Mouse (Mus musculus): ENCODE data around the gene Gramd1b. TPM values are rescaled to one million over a fixed set of nuclear protein-coding genes. Genes with fewer than 3 reads are reported as not detected.

Gene Gramd1b
- polyA plus RNA-seq, 1 experiment, result 117 TPM

GRCm38 (mm10) chr9:40269880-40270279 lies 261.3 kb downstream of the Gramd1b start:
- TF ChIP-seq POLR2A (IDR thresholded peaks at IDR 0.05; ENCODE audit: insufficient read depth, low read depth, low read length) (no peak), CTCF (IDR thresholded peaks at IDR 0.05; ENCODE audit: insufficient read depth, low read depth, low read length) (no peak)
- Histone ChIP-seq H3K4me3 (ENCODE audit: insufficient read depth, low read depth, low read length) (peak overlapping the region; percentile 83), H3K27ac (ENCODE audit: insufficient read depth, low read depth, low read length) (peak overlapping the region; percentile 97), H3K4me1 (ENCODE audit: control insufficient read depth, insufficient read depth, low read length) (peaks cover 19% of the 10 kb centered on the region)
- WGBS, result 6% methylated on average over 8 of the region's 8 CpGs

GRCm38 (mm10) chr9:40269103-40269861 lies 261.9 kb downstream of the Gramd1b start, which contains the start of gene Scn3b:
Gene Scn3b (plus strand): TSS chr9:40269217.
- peak within 1 kb of the TSS; percentile 97 for H3K27ac ChIP-seq (ENCODE audit: insufficient read depth, low read depth, low read length)
- WGBS, result under 1% methylated on average over 42 of the region's 42 CpGs

GRCm38 (mm10) chr9:40268748-40269102 lies 262.5 kb downstream of the Gramd1b start:
- TF ChIP-seq POLR2A (IDR thresholded peaks at IDR 0.05; ENCODE audit: insufficient read depth, low read depth, low read length) (no peak), CTCF (IDR thresholded peaks at IDR 0.05; ENCODE audit: insufficient read depth, low read depth, low read length) (no peak)
- WGBS, result 0% methylated on average over 4 of the region's 4 CpGs

More at GRCm38 (mm10) chr9:40269103-40269861, 261.9 kb downstream of the Gramd1b start, which contains the start of gene Scn3b:
- peaks cover 19% of the 10 kb centered on the region for H3K4me1 ChIP-seq (ENCODE audit: control insufficient read depth, insufficient read depth, low read length)
- peak within 1 kb of the TSS; percentile 83 for H3K4me3 ChIP-seq (ENCODE audit: insufficient read depth, low read depth, low read length)
- TF ChIP-seq POLR2A (IDR thresholded peaks at IDR 0.05; ENCODE audit: insufficient read depth, low read depth, low read length) (no peak), CTCF (IDR thresholded peaks at IDR 0.05; ENCODE audit: insufficient read depth, low read depth, low read length) (no peak)

GRCm38 (mm10) chr9:40268040-40268747 lies 263.0 kb downstream of the Gramd1b start:
- 7% methylated on average over 21 of the region's 21 CpGs for WGBS
- TF ChIP-seq CTCF (IDR thresholded peaks at IDR 0.05; ENCODE audit: insufficient read depth, low read depth, low read length) (no peak), POLR2A (IDR thresholded peaks at IDR 0.05; ENCODE audit: insufficient read depth, low read depth, low read length) (no peak)
- Histone ChIP-seq H3K4me1 (ENCODE audit: control insufficient read depth, insufficient read depth, low read length) (peaks cover 19% of the 10 kb centered on the region), H3K4me3 (ENCODE audit: insufficient read depth, low read depth, low read length) (peak overlapping the region; percentile 83), H3K27ac (ENCODE audit: insufficient read depth, low read depth, low read length) (peak overlapping the region; percentile 79)

More at GRCm38 (mm10) chr9:40268748-40269102, 262.5 kb downstream of the Gramd1b start:
- H3K27ac ChIP-seq (ENCODE audit: insufficient read depth, low read depth, low read length), result peak overlapping the region; percentile 79
- peaks cover 19% of the 10 kb centered on the region for H3K4me1 ChIP-seq (ENCODE audit: control insufficient read depth, insufficient read depth, low read length)
- peak overlapping the region; percentile 83 for H3K4me3 ChIP-seq (ENCODE audit: insufficient read depth, low read depth, low read length)

- Histone ChIP-seq H3K4me1 (ENCODE audit: control insufficient read depth, insufficient read depth, low read length) (0 out of 2 replicates have a peak, but pooled peaks cover 7% of the 10 kb centered on the region), H3K4me3 (ENCODE audit: insufficient read depth, low read depth, low read length) (no peak overlapping the region), H3K27ac (ENCODE audit: insufficient read depth, low read depth, low read length) (no peak overlapping the region)
- WGBS, result 78% methylated on average over 6 of the region's 6 CpGs
- TF ChIP-seq CTCF (IDR thresholded peaks at IDR 0.05; ENCODE audit: insufficient read depth, low read depth, low read length) (no peak), POLR2A (IDR thresholded peaks at IDR 0.05; ENCODE audit: insufficient read depth, low read depth, low read length) (no peak)
Measured at GRCm38 (mm10) chr9:40263874-40264273, 267.3 kb downstream of the Gramd1b start.

GRCm38 (mm10) chr9:40252459-40252858 lies 278.7 kb downstream of the Gramd1b start:
- Histone ChIP-seq H3K4me3 (ENCODE audit: insufficient read depth, low read depth, low read length) (no peak overlapping the region), H3K27ac (ENCODE audit: insufficient read depth, low read depth, low read length) (no peak overlapping the region), H3K4me1 (ENCODE audit: control insufficient read depth, insufficient read depth, low read length) (no peaks in the 10 kb centered on the region)
- TF ChIP-seq CTCF (IDR thresholded peaks at IDR 0.05; ENCODE audit: insufficient read depth, low read depth, low read length) (no peak), POLR2A (IDR thresholded peaks at IDR 0.05; ENCODE audit: insufficient read depth, low read depth, low read length) (no peak)
- WGBS, result 49% methylated on average over 3 of the region's 3 CpGs

- Histone ChIP-seq H3K4me1 (ENCODE audit: control insufficient read depth, insufficient read depth, low read length) (no peaks in the 10 kb centered on the region), H3K4me3 (ENCODE audit: insufficient read depth, low read depth, low read length) (no peak overlapping the region), H3K27ac (ENCODE audit: insufficient read depth, low read depth, low read length) (no peak overlapping the region)
- no peak for TF ChIP-seq CTCF (IDR thresholded peaks at IDR 0.05; ENCODE audit: insufficient read depth, low read depth, low read length)
- TF ChIP-seq POLR2A (IDR thresholded peaks at IDR 0.05; ENCODE audit: insufficient read depth, low read depth, low read length), result no peak
- 79% methylated on average over 1 of the region's 1 CpGs for WGBS
Measured at GRCm38 (mm10) chr9:40249106-40249505, 282.1 kb downstream of the Gramd1b start.

GRCm38 (mm10) chr9:40246702-40247101 lies 284.5 kb downstream of the Gramd1b start:
- WGBS, result 58% methylated on average over 6 of the region's 6 CpGs
- Histone ChIP-seq H3K4me3 (ENCODE audit: insufficient read depth, low read depth, low read length) (no peak overlapping the region), H3K27ac (ENCODE audit: insufficient read depth, low read depth, low read length) (no peak overlapping the region), H3K4me1 (ENCODE audit: control insufficient read depth, insufficient read depth, low read length) (peaks cover 5% of the 10 kb centered on the region)
- TF ChIP-seq POLR2A (IDR thresholded peaks at IDR 0.05; ENCODE audit: insufficient read depth, low read depth, low read length), result no peak
- TF ChIP-seq CTCF (IDR thresholded peaks at IDR 0.05; ENCODE audit: insufficient read depth, low read depth, low read length), result no peak
